Mouse (Mus musculus): ENCODE measurements around the gene Grm8. TPM values are rescaled to one million over a fixed set of nuclear protein-coding genes. Genes with fewer than 3 reads are reported as not detected.

The Grm8 gene
- total and polyA plus RNA-seq, 3 experiments, result 0.42 to 0.52 TPM; not detected in 1

DNA sequence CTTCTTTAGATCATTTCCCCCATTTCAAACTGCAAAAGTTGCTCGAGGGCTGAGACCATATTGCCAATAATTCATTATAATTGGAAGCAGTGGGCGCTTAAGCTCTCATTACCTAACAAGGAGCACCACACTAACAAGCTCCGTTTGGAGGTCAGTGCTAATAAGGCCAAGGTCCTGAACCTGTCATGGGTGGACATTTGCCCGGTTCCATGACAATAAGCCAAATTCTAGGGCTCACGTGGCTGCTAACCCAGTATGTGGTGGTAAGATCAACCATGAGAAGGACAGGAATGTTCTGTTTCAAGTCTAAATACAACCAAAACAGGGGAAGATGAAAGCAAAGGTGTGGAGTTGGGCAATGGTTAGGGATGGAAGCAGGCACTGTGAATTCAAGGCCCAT lies 322.2 kb downstream of the Grm8 start:
- no peak for DNase-seq (ENCODE audit: low read depth, low spot score)
- Histone ChIP-seq H3K4me3 (ENCODE audit: control insufficient read depth in 1 of 2, insufficient read depth in 1 of 2, low read depth in 2 of 2, low read length in 2 of 2) (no peak overlapping the region), H3K4me1 (ENCODE audit: control insufficient read depth in 1 of 2, insufficient read depth in 2 of 2, low read length in 2 of 2) (no peaks in the 10 kb centered on the region), H3K9me3 (replicated peaks; ENCODE audit: insufficient read depth, low read length) (no peaks in the 10 kb centered on the region), H3K27ac (ENCODE audit: control insufficient read depth, low read depth, low read length) (no peak overlapping the region), H3K9ac (ENCODE audit: control insufficient read depth, low read depth, low read length, poor library complexity, severe bottlenecking) (no peak overlapping the region), H3K36me3 (ENCODE audit: control insufficient read depth in 1 of 2, insufficient read depth in 2 of 2, low read length in 2 of 2) (no peaks in the 10 kb centered on the region), H3K27me3 (ENCODE audit: control insufficient read depth in 1 of 2, insufficient read depth in 2 of 2, low read length in 2 of 2) (peaks cover 0 to 2% of the 10 kb centered on the region in 2 experiments; a peak in 1 of 4 replicates), H3K79me2 (ENCODE audit: control insufficient read depth, insufficient read depth, low read length, poor library complexity) (no peaks in the 10 kb centered on the region)
- TF ChIP-seq RAD21 (IDR thresholded peaks at IDR 0.05; ENCODE audit: low read depth, low read length), result no peak
- no peak for TF ChIP-seq ELF1 (IDR thresholded peaks at IDR 0.05; ENCODE audit: low read depth, low read length)
- TF ChIP-seq MAFK (IDR thresholded peaks at IDR 0.05; ENCODE audit: borderline replicate concordance, low read depth, low read length), result no peak
- no peak for TF ChIP-seq EP300 (IDR thresholded peaks at IDR 0.05; ENCODE audit: low read depth in 1 of 2, low read length in 2 of 2)

DNA sequence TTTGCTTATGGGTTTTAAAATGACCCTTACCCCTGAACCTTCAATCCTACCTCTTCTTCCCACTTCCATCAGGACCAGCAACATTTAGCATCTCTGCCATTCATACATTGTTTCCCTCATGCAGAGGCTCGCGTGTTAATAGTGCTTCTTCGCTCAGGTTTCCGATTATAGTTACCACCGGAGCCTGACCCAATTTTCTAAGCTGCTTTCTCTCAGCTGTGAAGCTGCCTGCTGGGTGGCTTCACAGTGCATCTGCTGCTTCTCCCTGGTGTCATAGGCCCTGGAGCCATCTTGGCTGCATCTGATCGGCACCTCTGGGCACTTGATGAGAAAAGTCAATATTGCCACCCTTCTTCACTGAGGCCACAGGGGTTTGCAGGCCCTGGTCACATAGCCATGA lies 325.0 kb downstream of the Grm8 start:
- Histone ChIP-seq H3K27me3 (ENCODE audit: control insufficient read depth in 1 of 2, insufficient read depth in 2 of 2, low read length in 2 of 2) (peaks cover 0 to 2% of the 10 kb centered on the region in 2 experiments; a peak in 2 of 4 replicates), H3K9ac (ENCODE audit: control insufficient read depth, low read depth, low read length, poor library complexity, severe bottlenecking) (no peak overlapping the region), H3K36me3 (ENCODE audit: control insufficient read depth in 1 of 2, insufficient read depth in 2 of 2, low read length in 2 of 2) (no peaks in the 10 kb centered on the region), H3K79me2 (ENCODE audit: control insufficient read depth, insufficient read depth, low read length, poor library complexity) (no peaks in the 10 kb centered on the region), H3K4me1 (ENCODE audit: control insufficient read depth in 1 of 2, insufficient read depth in 2 of 2, low read length in 2 of 2) (no peaks in the 10 kb centered on the region), H3K27ac (ENCODE audit: control insufficient read depth, low read depth, low read length) (no peak overlapping the region), H3K4me3 (ENCODE audit: control insufficient read depth in 1 of 2, insufficient read depth in 1 of 2, low read depth in 2 of 2, low read length in 2 of 2) (no peak overlapping the region), H3K9me3 (replicated peaks; ENCODE audit: insufficient read depth, low read length) (no peaks in the 10 kb centered on the region)
- TF ChIP-seq E2F4 (IDR thresholded peaks at IDR 0.05; ENCODE audit: borderline replicate concordance, low read depth, low read length), result no peak
- no peak for TF ChIP-seq MXI1 (IDR thresholded peaks at IDR 0.05; ENCODE audit: low read depth, low read length)
- no peak for TF ChIP-seq JUND (IDR thresholded peaks at IDR 0.05; ENCODE audit: low read depth, low read length)
- no peak for TF ChIP-seq GATA1 (IDR thresholded peaks at IDR 0.05; ENCODE audit: low read depth, low read length)
- no peak for TF ChIP-seq MYB (IDR thresholded peaks at IDR 0.05; ENCODE audit: low read depth, low read length)
- no peak for TF ChIP-seq MYC (IDR thresholded peaks at IDR 0.05; ENCODE audit: low read depth, low read length)
- no peak for TF ChIP-seq SMC3 (IDR thresholded peaks at IDR 0.05; ENCODE audit: low read depth, low read length)
- no peak for TF ChIP-seq TAL1 (IDR thresholded peaks at IDR 0.05; ENCODE audit: low read length)
- no peak for DNase-seq (ENCODE audit: low read depth, low spot score)

DNA sequence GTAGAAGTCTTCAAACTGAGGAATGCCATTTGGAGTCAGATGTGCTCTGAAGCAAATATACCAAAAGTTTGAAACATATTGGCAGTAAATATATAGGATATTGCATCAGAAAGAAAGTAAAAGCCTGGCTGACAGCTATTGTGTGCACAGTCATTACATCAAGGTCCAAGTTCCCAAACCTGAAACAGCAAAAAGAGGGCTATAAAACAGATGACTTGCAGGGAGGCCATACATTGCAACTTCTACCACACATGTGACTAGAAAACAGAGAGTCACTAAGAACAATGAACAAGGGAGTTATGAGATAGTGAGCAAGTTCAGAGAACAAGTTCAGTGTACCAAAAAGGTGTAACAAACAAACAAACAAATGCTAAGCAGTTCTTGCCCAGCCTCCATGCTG lies 328.2 kb downstream of the Grm8 start:
- Histone ChIP-seq H3K27ac (ENCODE audit: control insufficient read depth, low read depth, low read length) (no peak overlapping the region), H3K36me3 (ENCODE audit: control insufficient read depth in 1 of 2, insufficient read depth in 2 of 2, low read length in 2 of 2) (no peaks in the 10 kb centered on the region), H3K4me1 (ENCODE audit: control insufficient read depth in 1 of 2, insufficient read depth in 2 of 2, low read length in 2 of 2) (no peaks in the 10 kb centered on the region), H3K79me2 (ENCODE audit: control insufficient read depth, insufficient read depth, low read length, poor library complexity) (no peaks in the 10 kb centered on the region), H3K4me3 (ENCODE audit: control insufficient read depth in 1 of 2, insufficient read depth in 1 of 2, low read depth in 2 of 2, low read length in 2 of 2) (no peak overlapping the region), H3K9me3 (replicated peaks; ENCODE audit: insufficient read depth, low read length) (no peaks in the 10 kb centered on the region), H3K9ac (ENCODE audit: control insufficient read depth, low read depth, low read length, poor library complexity, severe bottlenecking) (no peak overlapping the region), H3K27me3 (ENCODE audit: control insufficient read depth in 1 of 2, insufficient read depth in 2 of 2, low read length in 2 of 2) (peaks cover 4 to 8% of the 10 kb centered on the region in 2 experiments)
- TF ChIP-seq RAD21 (IDR thresholded peaks at IDR 0.05; ENCODE audit: low read depth, low read length), result no peak
- TF ChIP-seq ELF1 (IDR thresholded peaks at IDR 0.05; ENCODE audit: low read depth, low read length), result no peak
- no peak for TF ChIP-seq ETS1 (IDR thresholded peaks at IDR 0.05; ENCODE audit: low read depth, low read length)
- no peak for TF ChIP-seq CTCF (IDR thresholded peaks at IDR 0.05 in 2 of 3, conservative IDR thresholded peaks at IDR 0.05 in 1 of 3; ENCODE audit: control insufficient read depth in 1 of 3, insufficient read depth in 1 of 3, low read depth in 2 of 3, low read length in 3 of 3, poor library complexity in 1 of 3, severe bottlenecking in 1 of 3)
- TF ChIP-seq UBTF (IDR thresholded peaks at IDR 0.05; ENCODE audit: borderline replicate concordance, insufficient read depth, low read depth, low read length), result no peak
- TF ChIP-seq MAX (IDR thresholded peaks at IDR 0.05; ENCODE audit: low read length), result no peak
- TF ChIP-seq NELFE (IDR thresholded peaks at IDR 0.05; ENCODE audit: low read depth, low read length), result no peak
- no peak for TF ChIP-seq KAT2A (conservative IDR thresholded peaks at IDR 0.05; ENCODE audit: low read depth, low read length)
- no peak for TF ChIP-seq JUND (IDR thresholded peaks at IDR 0.05; ENCODE audit: low read depth, low read length)
- no peak for TF ChIP-seq EP300 (IDR thresholded peaks at IDR 0.05; ENCODE audit: low read depth in 1 of 2, low read length in 2 of 2)
- DNase-seq (ENCODE audit: low read depth, low spot score), result no peak

All from MEL (cell line).